Mouse (Mus musculus): ENCODE results near the gene Sumf1.

Sumf1 gene

GRCm38 (mm10) chr6:108184847-108185684 lies at the start of gene Sumf1:
Gene Sumf1 (minus strand): TSS chr6:108185582.
- DNase-seq = peak; percentile 76 to 88

GRCm38 (mm10) chr6:108234536-108234935 lies 49.2 kb upstream of the Sumf1 start:
- no peak for DNase-seq

DNA sequence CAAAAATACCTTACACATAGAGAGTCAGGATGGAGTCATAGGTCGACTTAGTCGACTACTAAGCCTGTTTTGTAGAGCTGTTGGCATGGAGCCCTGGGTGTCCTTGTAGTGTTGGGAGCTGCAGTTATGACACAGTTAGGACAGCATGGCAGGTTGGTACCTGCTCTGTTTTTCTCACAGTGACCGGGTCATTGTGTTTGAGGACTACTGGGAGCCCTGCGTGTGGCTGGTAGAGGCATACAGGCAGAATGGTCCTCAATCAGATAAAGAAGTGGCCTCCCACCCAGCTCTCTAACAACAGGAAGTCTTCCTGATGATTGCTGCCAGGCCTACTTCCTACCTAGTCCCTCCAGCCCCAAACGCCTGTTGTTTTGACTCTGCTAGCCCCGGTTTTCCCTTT lies 47.7 kb upstream of the Sumf1 start:
- DNase-seq = no peak

GRCm38 (mm10) chr6:108231892-108232710 lies 46.7 kb upstream of the Sumf1 start:
- DNase-seq = no peak

- DNase-seq = no peak
Measured at GRCm38 (mm10) chr6:108230608-108231007, 45.2 kb upstream of the Sumf1 start.

GRCm38 (mm10) chr6:108228601-108229000 lies 43.2 kb upstream of the Sumf1 start:
- DNase-seq = no peak

- DNase-seq = no peak
Measured at GRCm38 (mm10) chr6:108228048-108228447, 42.7 kb upstream of the Sumf1 start.

DNA sequence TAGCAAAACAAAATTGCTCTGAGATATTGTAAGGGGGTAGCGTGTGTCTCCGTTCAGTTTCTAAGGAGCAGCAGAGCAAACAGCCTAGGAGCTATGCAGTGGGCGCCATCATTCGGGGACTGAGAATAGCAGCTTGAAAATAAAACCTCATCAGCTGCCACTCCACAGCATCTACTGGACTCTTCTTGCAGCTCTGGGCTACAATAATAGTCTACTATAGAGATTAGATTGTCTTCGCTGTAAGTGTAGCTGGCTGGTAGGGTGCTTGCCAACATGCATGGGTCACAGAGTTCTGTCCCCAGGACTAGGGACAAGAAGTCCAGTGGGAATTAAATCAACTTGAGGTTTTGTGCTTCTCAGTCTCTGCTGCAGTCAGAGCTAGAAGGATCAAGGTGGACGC lies 42.1 kb upstream of the Sumf1 start:
- DNase-seq = no peak

GRCm38 (mm10) chr6:108226230-108226629 lies 40.8 kb upstream of the Sumf1 start:
- no peak for DNase-seq

GRCm38 (mm10) chr6:108225027-108225426 lies 39.6 kb upstream of the Sumf1 start:
- no peak for DNase-seq

GRCm38 (mm10) chr6:108224361-108224760 lies 39.0 kb upstream of the Sumf1 start:
- DNase-seq = no peak

DNA sequence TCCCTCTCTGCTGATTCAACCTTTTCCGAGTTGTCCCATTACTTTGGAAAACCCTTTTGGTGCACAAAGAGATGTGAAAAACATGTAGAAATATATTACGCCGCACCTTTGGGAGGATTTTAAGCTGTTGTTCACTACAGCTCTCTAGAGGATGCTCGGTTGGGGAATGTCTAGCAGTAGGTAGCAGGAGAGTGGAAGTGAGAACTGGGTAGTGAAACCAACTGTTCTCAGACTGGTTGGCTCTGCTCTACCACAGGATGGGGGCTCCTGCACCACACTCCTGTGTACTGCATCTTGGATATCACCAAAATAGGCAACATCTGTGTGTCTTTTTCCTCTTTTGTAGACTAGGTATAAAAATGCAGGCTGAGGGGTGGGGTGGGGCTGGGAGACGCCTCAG lies 37.5 kb upstream of the Sumf1 start:
- DNase-seq = no peak

- DNase-seq = no peak
Measured at GRCm38 (mm10) chr6:108222435-108222834, 37.1 kb upstream of the Sumf1 start.

DNA sequence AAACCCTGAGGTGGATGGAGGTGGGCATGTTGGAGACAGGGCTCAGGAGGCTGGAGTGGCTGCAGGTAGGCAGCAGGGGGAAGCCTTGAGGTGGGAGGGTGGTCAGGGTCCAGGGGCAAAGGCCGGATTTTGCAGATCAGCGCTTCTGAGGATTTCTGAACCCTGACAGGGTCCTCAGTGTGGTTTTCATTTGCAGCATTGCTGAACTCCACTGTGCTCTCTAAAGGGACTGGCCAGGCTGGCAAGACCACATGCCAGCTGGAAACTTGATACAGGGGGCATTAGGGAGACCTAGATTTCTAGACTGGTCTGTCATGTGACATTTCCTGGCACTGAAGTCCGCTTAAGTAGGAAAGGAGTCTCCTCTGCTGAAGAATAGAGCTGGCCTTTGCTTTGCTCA lies 32.6 kb upstream of the Sumf1 start:
- no peak for DNase-seq

- no peak for DNase-seq
Measured at GRCm38 (mm10) chr6:108216832-108217231, 31.4 kb upstream of the Sumf1 start.

DNA sequence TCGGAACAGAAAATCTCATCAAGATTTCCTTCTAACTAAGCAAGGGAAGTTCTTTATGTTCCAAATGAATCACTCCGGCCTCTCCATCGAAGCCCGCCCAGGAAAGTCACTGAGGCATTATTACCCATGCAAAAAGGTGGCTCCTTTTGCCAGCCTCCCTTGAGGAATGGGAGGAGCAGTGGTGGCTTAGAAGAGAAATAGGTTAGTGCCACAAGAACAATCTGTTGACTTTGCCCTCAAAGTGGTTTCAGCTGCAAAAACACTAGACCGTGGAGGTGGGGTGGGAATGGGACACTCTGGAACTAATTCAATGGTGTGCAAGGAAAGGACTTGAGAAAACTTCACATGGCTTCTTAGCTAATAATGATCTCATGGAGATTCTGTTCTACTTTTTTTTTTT lies 30.7 kb upstream of the Sumf1 start:
- DNase-seq = no peak

GRCm38 (mm10) chr6:108214294-108214925 lies 29.0 kb upstream of the Sumf1 start:
- DNase-seq = no peak

DNA sequence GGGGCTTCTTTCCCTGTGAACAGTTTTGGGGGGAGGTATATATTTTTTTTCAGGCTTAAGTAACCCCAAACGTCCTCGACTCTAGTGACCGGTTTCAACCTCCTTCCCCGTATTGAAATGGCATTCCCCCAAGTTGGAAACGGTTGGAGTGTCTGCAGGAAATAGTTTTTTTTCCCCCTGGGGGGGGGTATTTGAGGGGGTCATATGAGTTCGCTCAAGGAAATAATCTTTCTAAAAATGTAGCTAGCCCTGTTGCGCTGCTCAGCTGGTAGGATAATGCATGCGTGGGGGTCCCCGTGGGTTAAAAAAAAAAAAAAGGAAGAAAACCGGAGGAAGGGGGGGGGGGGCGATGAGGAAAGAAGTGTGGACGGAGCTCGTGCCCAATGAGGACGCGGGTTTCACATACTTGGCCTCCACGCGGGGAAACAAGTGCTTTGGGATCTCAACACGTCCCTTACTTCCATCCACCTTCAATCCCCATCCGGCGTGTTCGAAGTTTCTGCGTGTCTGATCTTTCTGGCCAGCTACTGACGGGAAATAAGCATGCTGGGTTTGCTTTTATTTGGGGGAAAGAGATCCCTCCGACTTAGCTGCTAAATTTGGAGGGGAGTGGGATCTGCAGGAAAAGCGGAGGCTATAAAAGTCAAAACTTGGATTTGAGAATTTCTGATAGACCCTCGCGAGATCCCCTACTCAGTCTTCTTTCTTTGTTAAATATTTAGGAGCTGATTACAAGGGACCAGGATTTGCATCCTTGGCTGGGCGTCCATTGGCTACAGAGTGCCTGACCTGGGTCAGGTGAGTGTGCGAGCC lies 28.3 kb upstream of the Sumf1 start:
- no peak for DNase-seq

GRCm38 (mm10) chr6:108212881-108213295 lies 27.5 kb upstream of the Sumf1 start, which contains the start of gene Itpr1:
Gene Itpr1 (plus strand): TSS chr6:108213096.
- peak; percentile 93 to 97 for DNase-seq

DNA sequence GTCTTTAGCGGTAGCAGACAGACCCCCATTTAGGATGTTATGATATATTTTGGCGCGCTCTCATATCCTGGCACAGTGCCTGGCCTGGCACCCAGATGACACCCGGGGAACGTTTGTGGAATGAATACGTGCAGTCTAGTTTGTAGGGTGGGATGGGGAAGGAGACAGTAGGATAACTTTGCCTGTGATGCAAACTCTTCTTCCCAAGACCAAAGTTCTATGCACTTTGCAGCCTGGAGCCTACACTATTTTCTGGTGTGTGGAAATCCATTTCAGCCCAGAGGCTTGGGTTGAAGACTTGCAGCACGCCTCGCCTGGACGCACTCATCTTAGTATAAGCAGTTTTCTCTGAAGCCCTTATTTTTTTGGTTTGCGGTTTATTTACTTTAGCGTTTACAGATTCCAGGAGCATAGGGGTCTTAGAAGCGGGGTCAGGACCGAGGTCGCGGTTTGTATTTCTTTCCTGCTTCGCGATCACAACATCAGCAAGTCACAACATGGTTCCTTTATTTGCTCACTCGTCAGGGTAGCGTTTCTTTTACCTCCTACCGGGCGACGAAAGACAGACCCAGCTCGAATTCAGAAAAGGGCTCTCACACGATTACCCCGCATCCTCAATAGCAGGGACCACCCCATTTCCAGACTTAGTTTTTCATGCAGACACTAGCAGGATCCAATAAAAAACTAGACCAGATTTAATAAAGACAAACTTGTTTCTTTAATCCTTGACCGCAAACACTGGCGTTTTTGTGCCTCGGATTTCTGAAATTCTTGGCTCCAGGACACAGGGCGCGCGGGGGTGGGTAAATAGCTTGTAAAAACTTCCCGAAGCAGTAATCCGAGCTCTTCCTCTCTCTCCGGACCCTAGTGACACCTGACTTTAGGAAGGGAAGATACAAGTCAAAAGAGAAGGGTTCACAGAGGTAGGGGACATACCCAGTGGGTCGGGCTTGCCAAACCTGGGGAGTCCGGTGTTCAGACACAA lies 26.8 kb upstream of the Sumf1 start:
- DNase-seq = no peak

- no peak for DNase-seq
Measured at GRCm38 (mm10) chr6:108206914-108207566, 21.7 kb upstream of the Sumf1 start.
